Mouse (Mus musculus): ENCODE data around the gene Sbds. TPM values are rescaled to one million over a fixed set of nuclear protein-coding genes. Genes with fewer than 3 reads are reported as not detected.

Gene Sbds
- polyA plus RNA-seq, 1 experiment from 2014 or later, result 68.2 TPM

DNA sequence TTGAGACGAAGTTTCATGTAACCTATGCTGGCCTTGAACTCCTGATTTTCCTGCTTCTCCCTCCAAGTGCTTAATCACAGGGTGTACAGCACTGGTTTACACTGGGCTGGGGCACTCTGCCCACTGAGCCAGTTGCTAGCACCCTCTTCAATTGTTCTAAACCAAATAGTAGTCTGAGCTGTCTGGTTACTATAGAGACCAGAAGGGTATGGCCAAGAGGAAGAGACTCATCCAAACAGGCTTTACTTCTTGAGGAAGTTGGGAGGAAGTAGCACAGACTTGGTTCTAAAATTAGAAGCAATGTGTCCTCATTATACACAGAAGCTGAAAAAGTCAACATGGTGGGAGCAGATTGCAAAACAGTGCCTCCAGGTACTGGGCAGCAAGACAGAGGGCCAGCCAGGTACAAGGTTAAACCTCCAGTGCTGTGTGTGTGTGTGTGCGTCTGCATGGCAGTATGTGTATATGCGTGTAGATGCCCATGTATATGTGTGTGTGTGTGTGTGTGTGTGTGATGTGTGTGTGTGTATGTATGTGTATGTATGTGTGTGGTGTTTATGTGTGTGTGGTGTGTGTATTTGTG, 49.8 kb downstream of the Sbds start:
- 90% methylated on average over 3 of the region's 3 CpGs for WGBS
- peaks cover 9% of the 10 kb centered on the region for H3K36me3 ChIP-seq (replicated peaks; ENCODE audit: control insufficient read depth, insufficient read depth, low read depth, low read length)

DNA sequence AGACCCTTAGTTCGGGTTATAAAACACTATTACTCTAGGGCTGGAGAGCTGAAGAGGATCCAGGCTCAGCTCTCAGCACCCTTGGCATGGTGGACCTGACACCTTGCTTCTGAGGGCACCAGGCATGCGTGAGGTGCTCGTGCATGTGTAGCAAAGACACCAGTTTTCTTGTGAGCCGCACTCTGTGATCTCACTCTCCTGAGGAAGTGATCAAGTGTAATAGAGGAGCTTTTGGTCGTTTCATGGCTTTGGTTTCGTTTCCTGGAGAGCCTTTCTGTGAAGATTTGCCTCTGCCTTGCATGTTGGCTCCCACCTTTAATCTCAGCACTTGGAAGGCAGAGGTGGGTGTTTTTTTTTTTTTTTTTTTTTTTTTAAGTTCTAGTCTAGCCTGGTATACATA, 50.8 kb downstream of the Sbds start:
- no peak overlapping the region for H3K4me2 ChIP-seq (ENCODE audit: low read depth, low read length)
- DNase-seq (ENCODE audit: low spot score), result no peak
- no peaks in the 10 kb centered on the region for H3K9me3 ChIP-seq (replicated peaks; ENCODE audit: control insufficient read depth, low read length)
- 87% methylated on average over 6 of the region's 6 CpGs for WGBS
- H3K4me1 ChIP-seq (ENCODE audit: control insufficient read depth, insufficient read depth, low read length), result no peaks in the 10 kb centered on the region
- no peaks in the 10 kb centered on the region for H3K27me3 ChIP-seq (ENCODE audit: control insufficient read depth, insufficient read depth, low read length)
- H3K27ac ChIP-seq (replicated peaks; ENCODE audit: low read depth, low read length), result no peak overlapping the region
- peaks cover 3% of the 10 kb centered on the region for H3K36me3 ChIP-seq (replicated peaks; ENCODE audit: control insufficient read depth, insufficient read depth, low read depth, low read length)
- no peak overlapping the region for H3K4me3 ChIP-seq (ENCODE audit: low read depth, low read length)
- no peak for ATAC-seq (replicated peaks; ENCODE audit: insufficient number of reproducible peaks, low FRiP score, low TSS enrichment, low read depth)
- no peak overlapping the region for H3K9ac ChIP-seq (replicated peaks; ENCODE audit: low read length)

More for the DNA sequence above, 49.8 kb downstream of the Sbds start:
- DNase-seq (ENCODE audit: low spot score) (no peak), ATAC-seq (replicated peaks; ENCODE audit: insufficient number of reproducible peaks, low FRiP score, low TSS enrichment, low read depth) (no peak)
- Histone ChIP-seq H3K27ac (replicated peaks; ENCODE audit: low read depth, low read length) (no peak overlapping the region), H3K4me3 (ENCODE audit: low read depth, low read length) (no peak overlapping the region), H3K9ac (replicated peaks; ENCODE audit: low read length) (no peak overlapping the region), H3K27me3 (ENCODE audit: control insufficient read depth, insufficient read depth, low read length) (no peaks in the 10 kb centered on the region), H3K4me1 (ENCODE audit: control insufficient read depth, insufficient read depth, low read length) (no peaks in the 10 kb centered on the region), H3K9me3 (replicated peaks; ENCODE audit: control insufficient read depth, low read length) (no peaks in the 10 kb centered on the region), H3K4me2 (ENCODE audit: low read depth, low read length) (no peak overlapping the region)

DNA sequence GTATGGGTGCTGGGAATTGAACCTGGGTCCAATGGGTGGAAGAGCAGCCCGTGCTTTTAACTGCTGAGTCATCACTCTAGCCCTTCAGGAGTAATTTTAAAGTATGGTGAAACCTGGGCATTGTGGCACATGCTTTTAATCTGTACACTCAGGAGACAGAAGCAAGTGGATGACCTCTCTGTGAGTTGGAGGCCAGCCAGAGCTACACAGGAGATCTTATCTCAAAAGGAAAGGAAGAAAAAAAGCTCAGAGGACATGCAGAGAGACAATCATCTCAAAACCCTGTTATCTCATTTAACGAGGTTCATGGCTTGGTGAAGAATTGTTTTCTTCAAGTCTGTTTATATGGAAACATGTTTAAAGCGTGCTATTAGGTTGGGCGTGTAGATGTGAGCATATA, 51.4 kb downstream of the Sbds start:
- Histone ChIP-seq H3K4me3 (ENCODE audit: low read depth, low read length) (no peak overlapping the region), H3K9me3 (replicated peaks; ENCODE audit: control insufficient read depth, low read length) (no peaks in the 10 kb centered on the region), H3K27me3 (ENCODE audit: control insufficient read depth, insufficient read depth, low read length) (no peaks in the 10 kb centered on the region), H3K27ac (replicated peaks; ENCODE audit: low read depth, low read length) (no peak overlapping the region), H3K9ac (replicated peaks; ENCODE audit: low read length) (no peak overlapping the region), H3K36me3 (replicated peaks; ENCODE audit: control insufficient read depth, insufficient read depth, low read depth, low read length) (peaks cover 1% of the 10 kb centered on the region), H3K4me1 (ENCODE audit: control insufficient read depth, insufficient read depth, low read length) (no peaks in the 10 kb centered on the region), H3K4me2 (ENCODE audit: low read depth, low read length) (no peak overlapping the region)
- DNase-seq (ENCODE audit: low spot score) (no peak), ATAC-seq (replicated peaks; ENCODE audit: insufficient number of reproducible peaks, low FRiP score, low TSS enrichment, low read depth) (no peak)
- 85% methylated on average over 4 of the region's 4 CpGs for WGBS

DNA sequence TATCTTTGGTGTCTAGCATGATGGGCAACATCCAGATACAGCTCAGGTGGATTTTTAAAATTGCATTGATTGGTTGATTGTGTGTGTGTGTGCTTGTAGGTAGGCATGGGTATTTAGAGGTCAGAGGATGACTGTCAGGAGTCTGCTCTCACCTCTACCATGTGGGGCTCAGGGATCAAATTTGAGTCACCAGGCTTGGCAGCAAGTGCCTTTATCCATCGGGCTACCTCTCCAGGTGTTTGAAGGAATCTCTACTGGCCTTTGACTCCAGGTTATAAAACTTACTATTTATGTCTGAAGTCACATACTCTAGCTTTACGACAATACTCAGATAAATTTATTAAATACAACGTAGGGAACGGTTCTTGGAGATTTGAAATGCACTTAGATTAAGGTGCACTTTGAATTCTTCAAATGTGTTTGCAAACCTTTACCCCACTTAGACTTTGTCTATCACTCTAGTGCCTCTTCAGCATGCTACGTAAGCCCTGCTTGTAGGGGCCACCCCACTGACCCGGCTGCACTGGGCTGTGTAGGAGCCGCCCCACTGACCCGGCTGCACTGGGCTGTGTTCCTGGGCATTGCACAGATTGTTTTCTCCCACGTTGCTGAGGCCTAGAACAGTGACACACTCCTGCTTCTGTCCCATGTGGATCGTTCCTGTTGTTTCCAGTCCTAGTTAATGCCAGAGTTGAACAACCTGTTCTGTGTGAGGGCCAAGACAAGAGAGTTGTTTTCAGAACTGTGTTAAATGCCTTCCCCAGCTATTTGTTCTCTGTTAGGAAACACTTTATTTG, 54.9 kb downstream of the Sbds start:
- 86% methylated on average over 10 of the region's 10 CpGs for WGBS
- no peaks in the 10 kb centered on the region for H3K4me1 ChIP-seq (ENCODE audit: control insufficient read depth, insufficient read depth, low read length)
- no peak for ATAC-seq (replicated peaks; ENCODE audit: insufficient number of reproducible peaks, low FRiP score, low TSS enrichment, low read depth)

DNA sequence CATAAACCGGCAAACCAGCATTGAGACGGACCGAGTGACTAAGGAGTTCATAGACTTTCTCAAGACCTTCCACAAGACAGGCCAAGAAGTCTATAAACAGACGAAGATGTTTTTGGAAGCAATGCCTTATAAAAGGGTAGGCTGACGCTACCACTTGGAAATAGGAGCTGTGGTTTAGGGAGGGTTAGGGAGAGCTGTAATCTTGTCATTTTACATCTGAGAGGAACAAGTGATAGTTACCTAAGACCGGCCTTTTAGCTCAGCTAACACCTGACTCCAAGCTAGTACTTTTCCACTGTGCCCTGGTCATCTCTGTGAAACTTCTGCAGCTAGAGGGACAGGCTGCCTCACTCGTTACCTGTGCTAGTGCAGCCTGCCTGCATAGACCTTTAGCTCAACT, 57.3 kb downstream of the Sbds start:
- no peak for ATAC-seq (replicated peaks; ENCODE audit: insufficient number of reproducible peaks, low FRiP score, low TSS enrichment, low read depth)
- no peaks in the 10 kb centered on the region; the same call in none of the 2 replicates for H3K36me3 ChIP-seq (replicated peaks; ENCODE audit: control insufficient read depth, insufficient read depth, low read depth, low read length)
- no peaks in the 10 kb centered on the region for H3K27me3 ChIP-seq (ENCODE audit: control insufficient read depth, insufficient read depth, low read length)
- no peak overlapping the region for H3K9ac ChIP-seq (replicated peaks; ENCODE audit: low read length)
- no peak overlapping the region for H3K4me3 ChIP-seq (ENCODE audit: low read depth, low read length)
- no peaks in the 10 kb centered on the region for H3K4me1 ChIP-seq (ENCODE audit: control insufficient read depth, insufficient read depth, low read length)
- no peaks in the 10 kb centered on the region for H3K9me3 ChIP-seq (replicated peaks; ENCODE audit: control insufficient read depth, low read length)
- WGBS, result 92% methylated on average over 7 of the region's 7 CpGs
- H3K4me2 ChIP-seq (ENCODE audit: low read depth, low read length), result no peak overlapping the region
- no peak for DNase-seq (ENCODE audit: low spot score)
- H3K27ac ChIP-seq (replicated peaks; ENCODE audit: low read depth, low read length), result no peak overlapping the region

More for the DNA sequence above, 54.9 kb downstream of the Sbds start:
- Histone ChIP-seq H3K36me3 (replicated peaks; ENCODE audit: control insufficient read depth, insufficient read depth, low read depth, low read length) (no peaks in the 10 kb centered on the region; the same call in none of the 2 replicates), H3K27ac (replicated peaks; ENCODE audit: low read depth, low read length) (no peak overlapping the region), H3K9ac (replicated peaks; ENCODE audit: low read length) (no peak overlapping the region), H3K4me2 (ENCODE audit: low read depth, low read length) (no peak overlapping the region), H3K27me3 (ENCODE audit: control insufficient read depth, insufficient read depth, low read length) (no peaks in the 10 kb centered on the region), H3K4me3 (ENCODE audit: low read depth, low read length) (no peak overlapping the region), H3K9me3 (replicated peaks; ENCODE audit: control insufficient read depth, low read length) (no peaks in the 10 kb centered on the region)
- DNase-seq (ENCODE audit: low spot score), result no peak

DNA sequence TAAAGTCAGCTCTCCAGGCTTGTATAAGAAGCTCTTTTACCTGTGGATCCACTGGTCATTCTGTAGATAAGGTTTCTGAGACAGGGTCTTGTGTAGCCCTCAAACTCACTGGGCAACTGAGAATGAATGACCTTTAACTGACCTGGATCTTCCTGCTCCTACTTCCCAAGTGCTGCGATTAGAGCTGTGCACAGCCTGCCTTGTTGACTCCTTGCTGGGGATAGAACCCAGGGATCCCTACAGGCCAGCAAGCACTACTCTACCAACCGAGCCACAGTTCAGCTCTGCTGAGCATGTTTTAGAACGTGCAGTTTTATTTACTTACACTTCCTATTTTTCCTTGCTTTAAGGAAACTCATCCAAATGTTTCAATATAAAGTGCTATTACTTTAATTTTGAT, 57.9 kb downstream of the Sbds start:
- H3K27me3 ChIP-seq (ENCODE audit: control insufficient read depth, insufficient read depth, low read length), result no peaks in the 10 kb centered on the region
- WGBS, result 84% methylated on average over 3 of the region's 3 CpGs
- DNase-seq (ENCODE audit: low spot score), result no peak
- H3K9ac ChIP-seq (replicated peaks; ENCODE audit: low read length), result no peak overlapping the region
- no peak overlapping the region for H3K27ac ChIP-seq (replicated peaks; ENCODE audit: low read depth, low read length)
- H3K9me3 ChIP-seq (replicated peaks; ENCODE audit: control insufficient read depth, low read length), result no peaks in the 10 kb centered on the region
- H3K4me1 ChIP-seq (ENCODE audit: control insufficient read depth, insufficient read depth, low read length), result no peaks in the 10 kb centered on the region
- no peaks in the 10 kb centered on the region; the same call in none of the 2 replicates for H3K36me3 ChIP-seq (replicated peaks; ENCODE audit: control insufficient read depth, insufficient read depth, low read depth, low read length)
- no peak overlapping the region for H3K4me2 ChIP-seq (ENCODE audit: low read depth, low read length)
- no peak overlapping the region for H3K4me3 ChIP-seq (ENCODE audit: low read depth, low read length)
- no peak for ATAC-seq (replicated peaks; ENCODE audit: insufficient number of reproducible peaks, low FRiP score, low TSS enrichment, low read depth)

DNA sequence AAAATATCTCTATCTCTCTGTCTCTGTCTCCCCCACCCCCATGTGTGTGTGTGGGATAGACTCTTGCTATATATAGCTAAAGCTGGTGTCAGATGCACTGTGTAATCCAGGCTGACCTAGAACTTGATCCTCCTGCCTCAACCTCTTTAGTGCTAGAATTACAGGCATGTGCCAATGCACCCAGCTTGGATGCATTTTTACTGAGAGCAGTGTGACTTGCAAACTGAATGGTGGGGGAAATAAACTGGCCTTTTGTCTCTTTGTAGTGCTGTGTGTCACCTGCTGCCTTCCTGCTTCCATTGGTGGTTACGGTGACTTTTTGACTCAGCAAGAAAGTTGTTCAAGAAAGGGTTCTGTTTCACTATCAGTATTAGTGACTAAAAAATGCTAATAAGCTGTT, 59.0 kb downstream of the Sbds start:
- no peak overlapping the region for H3K9ac ChIP-seq (replicated peaks; ENCODE audit: low read length)
- H3K9me3 ChIP-seq (replicated peaks; ENCODE audit: control insufficient read depth, low read length), result no peaks in the 10 kb centered on the region
- H3K4me3 ChIP-seq (ENCODE audit: low read depth, low read length), result no peak overlapping the region
- H3K27ac ChIP-seq (replicated peaks; ENCODE audit: low read depth, low read length), result no peak overlapping the region
- no peaks in the 10 kb centered on the region for H3K27me3 ChIP-seq (ENCODE audit: control insufficient read depth, insufficient read depth, low read length)
- H3K4me2 ChIP-seq (ENCODE audit: low read depth, low read length), result no peak overlapping the region
- ATAC-seq (replicated peaks; ENCODE audit: insufficient number of reproducible peaks, low FRiP score, low TSS enrichment, low read depth) (no peak), DNase-seq (ENCODE audit: low spot score) (no peak)
- 87% methylated on average over 1 of the region's 1 CpGs for WGBS
- H3K4me1 ChIP-seq (ENCODE audit: control insufficient read depth, insufficient read depth, low read length), result no peaks in the 10 kb centered on the region
- H3K36me3 ChIP-seq (replicated peaks; ENCODE audit: control insufficient read depth, insufficient read depth, low read depth, low read length), result no peaks in the 10 kb centered on the region; the same call in none of the 2 replicates
